Mouse (Mus musculus) liver, adult 2 months (tissue): Measurements from ENCODE around the gene Vasn. TPM values are rescaled to one million over a fixed set of nuclear protein-coding genes. Genes with fewer than 3 reads are reported as not detected.

ENCODE experiments used
- DNase-seq: peaks from one replicate; pipeline ENCODE4 v3.0.0-alpha.2; 2011; ENCODE audit warnings: low read depth, low spot score; ENCODE audit errors: extremely low read depth
- H3K27ac ChIP-seq: fragments of 200-500 bp; replicated peaks from 2 replicates; pipeline ENCODE4 v1.5.1; 2012; ENCODE audit warnings: low read depth, mild to moderate bottlenecking, control low read depth, inconsistent platforms, low read length; ENCODE audit not compliant: insufficient read depth
- H3K27me3 ChIP-seq: fragments of 200-500 bp; 2 replicates; pipeline ENCODE4 v1.6.1; 2012; ENCODE audit warnings: mild to moderate bottlenecking, moderate library complexity, low read length, inconsistent platforms; ENCODE audit not compliant: control insufficient read depth, insufficient read depth
- H3K36me3 ChIP-seq: fragments of 200-500 bp; 2 replicates; pipeline ENCODE4 v1.6.1; 2012; ENCODE audit warnings: low read length, inconsistent platforms; ENCODE audit not compliant: control insufficient read depth, insufficient read depth
- H3K4me1 ChIP-seq: fragments of 200-500 bp; 2 replicates; pipeline ENCODE4 v1.6.1; 2011; ENCODE audit warnings: low read length; ENCODE audit not compliant: control insufficient read depth, insufficient read depth
- H3K4me3 ChIP-seq: fragments of 200-500 bp; 2 replicates; pipeline ENCODE4 v1.5.1; 2011; ENCODE audit warnings: low read depth, mild to moderate bottlenecking, control low read depth, low read length, moderate library complexity; ENCODE audit not compliant: insufficient read depth
- H3K79me2 ChIP-seq: fragments of 200-500 bp; 2 replicates; pipeline ENCODE4 v1.6.1; 2012; ENCODE audit warnings: inconsistent platforms, mild to moderate bottlenecking, low read length, moderate library complexity; ENCODE audit not compliant: control insufficient read depth, insufficient read depth
- H3K9ac ChIP-seq: fragments of 200-500 bp; 2 replicates; pipeline ENCODE4 v1.6.1; 2012; ENCODE audit warnings: low read depth, mild to moderate bottlenecking, control low read depth, inconsistent platforms, low read length
- CTCF ChIP-seq: fragments of 200-500 bp; IDR thresholded peaks from 2 replicates; pipeline ENCODE4 v1.5.1; 2011; ENCODE audit warnings: low read depth, low read length, control low read depth
- POLR2A ChIP-seq: fragments of 200-500 bp; IDR thresholded peaks from 2 replicates; pipeline ENCODE4 v1.6.1; 2011; ENCODE audit warnings: low read length, control low read depth; ENCODE audit not compliant: insufficient read depth; ENCODE audit errors: extremely low read depth
- WGBS: fragments of 180-500 bp; shearing (Covaris S2); methylation state at CpG from one replicate; pipeline ENCODE4 v1.1.7; 2018; 5-methylcytosine and 5-hydroxymethylcytosine counted together
- polyA plus RNA-seq: library from polyadenylated mRNA; depleted of rRNA; stranded (reverse); fragments of >200 nt; gene quantifications from 2 replicates; pipeline ENCODE4 v1.2.3, GENCODE M21; 2012
- total RNA-seq: library from RNA; depleted of rRNA; stranded (reverse); fragments of >200 nt; gene quantifications from 2 replicates; pipeline ENCODE4 v1.2.3, GENCODE M21; 2014

Vasn gene
- total and polyA plus RNA-seq, 2 experiments = 4.0 to 18.0 TPM

DNA sequence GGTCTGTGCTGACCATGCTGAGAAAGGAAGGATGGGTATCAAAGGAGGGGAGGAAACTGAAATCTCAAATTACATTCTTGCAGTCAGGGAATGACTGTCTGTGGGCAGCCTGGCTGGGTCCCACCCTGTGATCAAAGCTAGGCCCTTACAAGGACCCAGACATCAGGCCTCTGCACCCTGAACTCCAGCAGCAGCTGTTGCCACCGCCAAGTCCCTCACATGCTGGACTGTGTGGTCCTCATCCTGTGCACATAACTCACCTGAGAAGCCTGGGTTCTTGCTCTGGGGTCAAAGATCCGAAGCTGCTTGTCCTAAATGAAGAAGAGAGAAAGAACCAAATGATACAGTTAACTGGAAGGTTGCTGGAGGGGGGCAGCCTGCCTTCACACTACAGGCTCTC lies 21.9 kb downstream of the Vasn start:
- DNase-seq = no peak
- Histone ChIP-seq H3K9ac (no peak overlapping the region), H3K27me3 (no peaks in the 10 kb centered on the region), H3K4me1 (no peaks in the 10 kb centered on the region), H3K27ac (no peak overlapping the region), H3K4me3 (no peak overlapping the region), H3K79me2 (no peaks in the 10 kb centered on the region), H3K36me3 (peaks cover 5% of the 10 kb centered on the region; the same call in 1 of the 2 replicates)
- TF ChIP-seq CTCF = no peak
- no peak for TF ChIP-seq POLR2A
- 92% methylated on average over 2 of the region's 2 CpGs for WGBS

DNA sequence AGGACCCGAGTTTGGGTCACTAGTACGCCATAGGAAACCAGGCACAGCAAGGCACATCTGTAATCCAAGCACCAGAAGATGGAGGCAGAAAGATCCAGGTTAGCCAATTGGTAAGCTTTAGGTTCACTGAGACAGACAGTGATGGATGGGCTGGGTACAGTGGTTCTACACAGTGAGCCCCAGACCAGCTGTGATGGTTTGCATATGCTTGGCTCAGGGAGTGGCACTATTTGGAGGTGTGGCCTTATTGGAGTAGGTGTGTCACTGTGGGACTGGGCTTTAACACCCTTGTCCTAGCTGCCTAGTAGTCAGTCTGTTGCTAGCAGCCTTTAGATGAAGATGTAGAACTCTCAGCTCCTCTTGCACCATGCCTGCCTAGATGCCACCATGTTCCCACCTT lies 24.1 kb downstream of the Vasn start:
- TF ChIP-seq CTCF (no peak), POLR2A (no peak)
- Histone ChIP-seq H3K79me2 (no peaks in the 10 kb centered on the region), H3K4me3 (no peak overlapping the region), H3K4me1 (no peaks in the 10 kb centered on the region), H3K36me3 (peaks cover 5% of the 10 kb centered on the region; the same call in 1 of the 2 replicates), H3K9ac (no peak overlapping the region), H3K27ac (no peak overlapping the region), H3K27me3 (no peaks in the 10 kb centered on the region)
- no peak for DNase-seq
- 92% methylated on average over 2 of the region's 2 CpGs for WGBS

DNA sequence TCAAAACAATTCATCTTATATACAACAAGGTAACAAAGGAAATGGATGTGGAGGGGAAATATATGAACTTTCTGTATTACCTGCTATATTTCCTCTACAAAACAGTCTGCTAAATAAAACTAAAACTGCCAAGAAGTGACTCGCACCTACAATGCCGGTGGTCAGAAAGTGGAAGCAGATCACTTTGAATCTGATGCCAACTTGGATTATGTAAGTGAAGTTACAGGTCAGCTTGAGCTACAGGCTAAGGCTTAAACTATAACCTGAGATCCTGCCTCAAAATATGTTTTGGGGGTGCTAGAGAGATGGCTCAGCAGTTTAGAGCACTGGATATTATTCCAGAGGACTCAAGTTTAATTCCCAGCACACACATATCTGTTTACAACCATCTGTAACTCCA lies 26.0 kb downstream of the Vasn start:
- H3K27me3 ChIP-seq = no peaks in the 10 kb centered on the region
- 19% methylated on average over 2 of the region's 2 CpGs for WGBS
- H3K4me1 ChIP-seq = no peaks in the 10 kb centered on the region
- H3K36me3 ChIP-seq = peaks cover 5% of the 10 kb centered on the region; the same call in 1 of the 2 replicates
- no peak overlapping the region for H3K4me3 ChIP-seq
- H3K27ac ChIP-seq = no peak overlapping the region
- no peak for TF ChIP-seq CTCF
- TF ChIP-seq POLR2A = no peak
- no peaks in the 10 kb centered on the region for H3K79me2 ChIP-seq
- H3K9ac ChIP-seq = no peak overlapping the region
- peak; percentile 67 for DNase-seq

DNA sequence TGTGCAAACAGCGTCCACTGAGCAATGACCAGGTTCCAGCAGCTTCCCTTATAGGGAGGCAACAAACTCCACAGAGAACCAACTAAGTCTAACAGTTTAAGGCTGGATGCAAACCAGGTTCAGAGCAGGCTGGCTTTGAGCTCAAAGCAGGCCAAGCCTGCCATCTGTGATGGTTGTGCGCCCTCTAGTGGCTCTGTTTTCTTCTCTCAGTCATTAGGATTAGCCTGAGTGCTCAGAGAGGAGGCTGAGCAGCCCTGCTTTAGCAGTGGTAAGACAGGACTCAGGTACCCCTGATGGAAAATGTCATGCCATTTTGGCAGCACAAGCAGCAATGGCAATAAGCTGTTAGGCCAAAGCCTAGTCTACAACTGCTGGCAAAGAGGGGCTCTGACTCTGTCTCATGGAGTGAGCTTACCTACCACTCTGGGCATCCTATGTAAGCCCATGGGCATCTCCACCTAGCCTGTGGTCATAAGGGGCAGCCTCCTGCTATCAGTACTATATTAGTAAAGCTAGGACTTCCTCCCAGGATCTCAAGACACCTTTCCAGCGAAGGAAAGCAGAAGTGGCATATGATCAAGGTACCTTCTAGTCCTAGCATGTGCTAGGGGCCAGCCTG lies 27.6 kb downstream of the Vasn start:
- 45% methylated on average over 3 of the region's 3 CpGs for WGBS
- no peak overlapping the region for H3K4me3 ChIP-seq
- H3K4me1 ChIP-seq = no peaks in the 10 kb centered on the region
- H3K36me3 ChIP-seq = peaks cover under 1% of the 10 kb centered on the region; the same call in 1 of the 2 replicates
- no peak overlapping the region for H3K27ac ChIP-seq
- no peak overlapping the region for H3K9ac ChIP-seq
- no peaks in the 10 kb centered on the region for H3K27me3 ChIP-seq
- TF ChIP-seq POLR2A = no peak
- peak; percentile 93 for TF ChIP-seq CTCF
- peak; percentile 69 for DNase-seq
- no peaks in the 10 kb centered on the region for H3K79me2 ChIP-seq

DNA sequence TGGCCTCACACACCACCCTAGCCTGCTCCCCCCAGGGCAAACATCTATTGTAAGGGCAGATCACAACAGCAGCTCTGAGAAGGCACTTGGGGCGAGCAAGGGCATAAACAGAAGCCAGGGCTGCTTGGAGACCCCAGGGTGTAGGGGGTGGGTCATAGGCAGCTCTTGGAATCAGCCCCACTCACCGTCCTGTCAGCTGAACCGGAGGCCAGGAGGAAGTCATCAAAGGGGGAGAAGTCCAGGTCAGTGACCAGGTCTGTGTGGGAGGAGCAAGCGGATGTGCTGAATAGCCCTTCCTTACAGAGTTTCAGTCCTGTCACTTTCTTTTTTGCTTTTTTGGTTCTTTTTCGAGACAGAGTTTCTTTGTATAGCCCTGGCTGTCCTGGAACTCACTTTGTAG lies 30.6 kb downstream of the Vasn start:
- peaks cover 7% of the 10 kb centered on the region; the same call in 1 of the 2 replicates for H3K36me3 ChIP-seq
- no peaks in the 10 kb centered on the region; the same call in 1 of the 2 replicates for H3K79me2 ChIP-seq
- no peak overlapping the region for H3K27ac ChIP-seq
- no peaks in the 10 kb centered on the region for H3K4me1 ChIP-seq
- no peaks in the 10 kb centered on the region for H3K27me3 ChIP-seq
- H3K4me3 ChIP-seq = no peak overlapping the region
- 30% methylated on average over 5 of the region's 5 CpGs for whole genome bisulfite sequencing
- TF ChIP-seq CTCF = no peak
- no peak for TF ChIP-seq POLR2A
- DNase-seq = peak; percentile 72
- H3K9ac ChIP-seq = no peak overlapping the region

DNA sequence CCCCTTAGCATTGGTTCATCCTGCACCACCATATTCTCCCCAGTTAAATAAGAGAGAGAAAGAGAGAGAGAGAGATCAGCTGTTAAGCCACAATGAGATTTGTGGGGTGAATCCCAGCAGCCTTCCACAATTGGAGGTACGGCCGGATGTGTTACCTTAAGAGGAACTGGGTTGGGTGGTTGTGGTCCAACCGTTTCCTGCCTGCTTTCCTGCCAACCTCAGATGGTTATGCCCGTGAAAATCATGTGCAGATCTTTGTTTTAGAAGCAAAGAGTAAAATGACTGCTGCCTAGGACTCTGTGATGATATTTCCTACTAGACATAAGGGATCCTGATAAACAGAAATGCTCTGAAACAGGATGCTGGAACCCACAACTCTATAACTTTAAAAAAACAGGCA lies 34.4 kb downstream of the Vasn start:
- no peak overlapping the region for H3K27ac ChIP-seq
- WGBS = 78% methylated on average over 4 of the region's 4 CpGs
- no peak for DNase-seq
- no peak for TF ChIP-seq CTCF
- no peak for TF ChIP-seq POLR2A
- H3K4me3 ChIP-seq = no peak overlapping the region
- no peak overlapping the region for H3K9ac ChIP-seq
- H3K27me3 ChIP-seq = no peaks in the 10 kb centered on the region
- H3K36me3 ChIP-seq = peaks cover 10% of the 10 kb centered on the region; the same call in 1 of the 2 replicates
- H3K4me1 ChIP-seq = peaks cover 4% of the 10 kb centered on the region; the same call in 1 of the 2 replicates
- H3K79me2 ChIP-seq = peaks cover 7% of the 10 kb centered on the region; the same call in 1 of the 2 replicates
